Mouse (Mus musculus): ENCODE data around the gene Gadl1. TPM values are rescaled to one million over a fixed set of nuclear protein-coding genes. Genes with fewer than 3 reads are reported as not detected.

The Gadl1 gene
- total and polyA plus RNA-seq, 3 experiments, result 0.27 TPM; not detected in 2

DNA sequence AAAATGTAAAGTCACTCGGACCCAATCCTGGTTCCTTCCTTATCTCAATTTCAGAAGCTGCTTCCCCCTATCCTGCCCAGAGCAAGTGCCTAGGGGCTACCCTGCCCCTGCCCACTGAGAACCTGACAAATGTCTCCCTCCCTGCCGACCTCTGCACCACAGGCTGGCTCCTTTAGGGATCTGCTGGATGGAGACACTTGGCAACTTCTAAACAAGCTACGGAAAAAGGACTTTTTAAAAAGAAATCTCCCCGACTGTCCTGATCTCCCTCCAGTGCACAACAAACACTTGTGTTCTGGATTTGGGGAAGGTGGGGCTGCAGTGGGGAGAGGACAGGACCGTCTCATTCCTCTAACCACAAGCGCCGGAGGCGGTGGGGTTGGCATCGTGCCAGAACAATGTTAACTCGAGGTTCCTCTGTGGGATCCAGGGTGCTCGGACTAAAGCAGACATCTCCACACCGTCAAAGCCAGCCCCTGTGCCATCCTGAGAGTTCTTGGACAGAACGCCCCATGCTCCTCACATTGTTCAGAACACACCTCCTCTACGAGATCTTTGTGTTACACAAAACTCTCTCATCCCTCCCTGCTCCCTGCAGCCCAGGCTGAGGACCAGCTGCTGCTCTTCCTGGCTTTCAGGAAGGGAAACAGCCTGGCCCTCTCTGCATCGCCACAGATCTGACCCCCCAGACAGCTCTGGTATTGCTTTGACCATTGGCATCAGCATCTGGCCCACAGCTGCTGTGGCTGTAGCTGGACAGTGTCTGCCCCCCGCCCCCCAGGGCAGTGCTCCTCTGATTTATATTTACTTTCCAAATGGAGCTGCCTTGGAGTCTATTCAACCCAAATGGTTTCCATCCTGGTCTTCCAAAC, 189.7 kb downstream of the Gadl1 start:
- H3K4me3 ChIP-seq (ENCODE audit: low read depth, low read length), result no peak overlapping the region; the same call in 1 of the 2 replicates
- DNase-seq (ENCODE audit: low spot score) (no peak), ATAC-seq (ENCODE audit: extremely low read depth, insufficient number of reproducible peaks, low FRiP score, poor library complexity, severe bottlenecking) (no peak)
- H3K9me3 ChIP-seq (replicated peaks), result peaks cover 79% of the 10 kb centered on the region
- no peaks in the 10 kb centered on the region for H3K36me3 ChIP-seq (replicated peaks)
- TF ChIP-seq GATA2 (IDR thresholded peaks at IDR 0.05; ENCODE audit: borderline replicate concordance, low read depth, low read length), result no peak
- no peak for TF ChIP-seq POLR2AphosphoS5 (IDR thresholded peaks at IDR 0.05; ENCODE audit: insufficient replicate concordance, low read depth, low read length)
- TF ChIP-seq GATA1 (IDR thresholded peaks at IDR 0.05; ENCODE audit: borderline replicate concordance, low read length), result no peak
- no peak for TF ChIP-seq CTCF (IDR thresholded peaks at IDR 0.05; ENCODE audit: low read depth, low read length)
- TF ChIP-seq TAL1 (conservative IDR thresholded peaks at IDR 0.05; ENCODE audit: low read depth, low read length), result no peak
- no peaks in the 10 kb centered on the region for H3K27me3 ChIP-seq (ENCODE audit: insufficient read depth, low read length)
- no peaks in the 10 kb centered on the region for H3K4me1 ChIP-seq (ENCODE audit: insufficient read depth, low read depth, low read length)

DNA sequence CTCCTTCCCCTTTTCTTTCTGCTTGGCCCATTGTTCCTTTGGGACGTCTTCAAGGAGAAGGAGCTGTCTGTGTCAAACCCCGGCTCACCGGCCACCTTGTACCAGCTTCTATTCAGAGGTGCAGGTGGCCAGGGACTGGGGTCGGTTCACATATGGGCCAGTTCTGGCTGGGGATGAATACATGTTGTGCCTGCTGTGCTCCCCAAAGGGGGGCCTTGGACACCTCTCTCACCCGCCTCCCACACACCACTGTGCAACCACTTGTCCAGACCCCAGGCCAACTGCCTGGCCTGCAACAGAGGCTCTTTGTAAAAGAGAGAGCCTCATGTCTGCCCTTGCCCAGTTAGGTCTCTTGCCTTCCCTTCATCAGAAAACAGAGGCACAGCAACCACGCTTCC, 190.3 kb downstream of the Gadl1 start:
- TF ChIP-seq GATA1 (IDR thresholded peaks at IDR 0.05; ENCODE audit: borderline replicate concordance, low read length) (no peak), CTCF (IDR thresholded peaks at IDR 0.05; ENCODE audit: low read depth, low read length) (no peak), TAL1 (conservative IDR thresholded peaks at IDR 0.05; ENCODE audit: low read depth, low read length) (no peak), POLR2AphosphoS5 (IDR thresholded peaks at IDR 0.05; ENCODE audit: insufficient replicate concordance, low read depth, low read length) (no peak), GATA2 (IDR thresholded peaks at IDR 0.05; ENCODE audit: borderline replicate concordance, low read depth, low read length) (no peak)
- DNase-seq (ENCODE audit: low spot score) (no peak), ATAC-seq (ENCODE audit: extremely low read depth, insufficient number of reproducible peaks, low FRiP score, poor library complexity, severe bottlenecking) (no peak)
- H3K9me3 ChIP-seq (replicated peaks), result peaks cover 78% of the 10 kb centered on the region
- H3K4me1 ChIP-seq (ENCODE audit: insufficient read depth, low read depth, low read length), result no peaks in the 10 kb centered on the region
- H3K27me3 ChIP-seq (ENCODE audit: insufficient read depth, low read length), result no peaks in the 10 kb centered on the region
- H3K36me3 ChIP-seq (replicated peaks), result no peaks in the 10 kb centered on the region
- no peak overlapping the region for H3K4me3 ChIP-seq (ENCODE audit: low read depth, low read length)

DNA sequence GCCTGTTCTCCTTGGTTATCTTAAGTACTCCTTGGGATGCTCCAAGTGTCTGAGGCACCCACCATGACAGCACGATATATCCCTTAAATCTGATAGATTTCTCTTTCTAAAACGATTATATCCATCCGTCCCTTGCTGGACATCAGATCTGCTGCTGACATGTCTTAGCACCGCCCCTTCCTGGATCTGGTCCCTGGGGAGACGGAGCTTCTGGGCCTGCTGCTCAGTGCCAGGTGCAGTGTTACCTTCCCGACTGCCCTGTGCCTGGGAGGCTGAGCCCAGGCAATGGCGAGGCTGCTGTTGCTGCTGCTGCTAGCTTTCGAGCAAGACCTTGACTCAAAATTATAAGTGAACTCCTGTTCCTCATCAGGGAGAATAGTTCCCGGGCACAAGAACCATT, 190.8 kb downstream of the Gadl1 start:
- ATAC-seq (ENCODE audit: extremely low read depth, insufficient number of reproducible peaks, low FRiP score, poor library complexity, severe bottlenecking) (no peak), DNase-seq (ENCODE audit: low spot score) (no peak)
- peaks cover 81% of the 10 kb centered on the region for H3K9me3 ChIP-seq (replicated peaks)
- H3K36me3 ChIP-seq (replicated peaks), result no peaks in the 10 kb centered on the region
- TF ChIP-seq POLR2AphosphoS5 (IDR thresholded peaks at IDR 0.05; ENCODE audit: insufficient replicate concordance, low read depth, low read length) (no peak), CTCF (IDR thresholded peaks at IDR 0.05; ENCODE audit: low read depth, low read length) (no peak), GATA1 (IDR thresholded peaks at IDR 0.05; ENCODE audit: borderline replicate concordance, low read length) (no peak), TAL1 (conservative IDR thresholded peaks at IDR 0.05; ENCODE audit: low read depth, low read length) (no peak)
- H3K4me1 ChIP-seq (ENCODE audit: insufficient read depth, low read depth, low read length), result no peaks in the 10 kb centered on the region
- H3K27me3 ChIP-seq (ENCODE audit: insufficient read depth, low read length), result no peaks in the 10 kb centered on the region
- H3K4me3 ChIP-seq (ENCODE audit: low read depth, low read length), result no peak overlapping the region

DNA sequence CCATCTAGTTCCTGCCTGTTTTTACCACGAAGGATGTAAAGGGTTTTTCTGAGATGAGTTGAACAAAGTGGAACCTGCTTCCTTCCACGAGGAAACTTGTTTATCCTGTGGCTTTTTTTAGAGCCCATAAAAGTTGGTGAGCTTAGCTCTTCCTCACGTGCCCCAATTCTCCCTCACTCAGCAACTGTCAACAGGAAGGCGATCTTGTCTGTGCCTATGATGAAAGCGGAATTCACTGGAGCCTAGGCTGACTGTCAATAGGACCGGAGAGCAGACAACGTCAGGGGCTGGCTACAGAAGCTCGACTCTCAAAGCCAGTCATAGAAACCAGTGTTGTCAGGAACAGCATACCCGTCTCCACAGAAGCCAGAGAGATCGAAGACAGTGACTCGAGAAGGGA, 192.6 kb downstream of the Gadl1 start:
- TF ChIP-seq POLR2AphosphoS5 (IDR thresholded peaks at IDR 0.05; ENCODE audit: insufficient replicate concordance, low read depth, low read length) (no peak), CTCF (IDR thresholded peaks at IDR 0.05; ENCODE audit: low read depth, low read length) (no peak)
- H3K9me3 ChIP-seq (replicated peaks), result peaks cover 75% of the 10 kb centered on the region
- DNase-seq (ENCODE audit: low spot score) (no peak), ATAC-seq (ENCODE audit: extremely low read depth, insufficient number of reproducible peaks, low FRiP score, poor library complexity, severe bottlenecking) (no peak)
- no peak overlapping the region for H3K4me3 ChIP-seq (ENCODE audit: low read depth, low read length)
- no peaks in the 10 kb centered on the region for H3K27me3 ChIP-seq (ENCODE audit: insufficient read depth, low read length)
- no peaks in the 10 kb centered on the region for H3K36me3 ChIP-seq (replicated peaks)
- no peaks in the 10 kb centered on the region for H3K4me1 ChIP-seq (ENCODE audit: insufficient read depth, low read depth, low read length)

DNA sequence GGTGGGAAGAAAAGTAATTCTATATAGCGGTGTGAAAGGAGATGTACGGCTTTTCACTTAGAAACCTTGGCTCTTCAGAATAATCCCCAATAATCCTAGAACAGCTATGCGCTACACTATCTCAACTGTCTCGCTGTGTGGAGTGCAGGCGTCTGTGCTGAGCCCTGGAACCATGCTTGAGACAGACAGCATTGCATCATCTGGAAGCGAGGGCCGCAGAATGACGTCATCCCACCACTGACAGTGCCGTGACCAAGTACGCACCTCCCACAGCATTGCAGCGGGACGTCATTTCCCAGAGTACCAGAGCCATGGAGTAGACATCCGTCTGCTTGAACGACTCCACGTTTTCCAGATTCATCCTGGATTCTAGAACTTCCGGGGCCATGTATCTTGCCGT, 195.5 kb downstream of the Gadl1 start:
- Histone ChIP-seq H3K36me3 (replicated peaks) (no peaks in the 10 kb centered on the region), H3K4me3 (ENCODE audit: low read depth, low read length) (no peak overlapping the region; the same call in 1 of the 2 replicates), H3K9me3 (replicated peaks) (peaks cover 64% of the 10 kb centered on the region), H3K4me1 (ENCODE audit: insufficient read depth, low read depth, low read length) (no peaks in the 10 kb centered on the region), H3K27me3 (ENCODE audit: insufficient read depth, low read length) (no peaks in the 10 kb centered on the region)
- TF ChIP-seq CTCF (IDR thresholded peaks at IDR 0.05; ENCODE audit: low read depth, low read length), result no peak
- TF ChIP-seq GATA2 (IDR thresholded peaks at IDR 0.05; ENCODE audit: borderline replicate concordance, low read depth, low read length), result no peak
- TF ChIP-seq GATA1 (IDR thresholded peaks at IDR 0.05; ENCODE audit: borderline replicate concordance, low read length), result no peak
- TF ChIP-seq POLR2AphosphoS5 (IDR thresholded peaks at IDR 0.05; ENCODE audit: insufficient replicate concordance, low read depth, low read length), result no peak
- TF ChIP-seq TAL1 (conservative IDR thresholded peaks at IDR 0.05; ENCODE audit: low read depth, low read length), result no peak
- DNase-seq (ENCODE audit: low spot score), result no peak
- ATAC-seq (ENCODE audit: extremely low read depth, insufficient number of reproducible peaks, low FRiP score, poor library complexity, severe bottlenecking), result no peak

DNA sequence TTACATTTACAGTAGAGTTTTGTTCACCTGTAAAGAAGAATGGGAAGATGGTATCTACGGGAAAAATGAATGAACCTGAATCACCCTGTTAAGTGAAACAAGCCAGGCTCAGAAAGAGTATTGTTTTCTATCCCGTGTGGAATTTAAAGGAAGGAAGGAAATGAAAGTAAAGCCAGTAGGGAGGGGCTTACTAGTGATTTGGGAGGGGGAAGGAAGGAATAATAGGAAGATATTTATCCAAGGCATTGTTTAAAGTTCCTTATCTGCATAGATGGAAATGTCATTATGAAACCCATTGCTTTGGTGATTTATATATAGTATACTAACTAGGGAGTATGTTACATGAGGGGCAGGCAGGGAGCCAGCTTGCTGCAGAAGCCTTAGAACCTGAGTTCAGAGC, 199.5 kb downstream of the Gadl1 start:
- Histone ChIP-seq H3K9me3 (replicated peaks) (peaks cover 66% of the 10 kb centered on the region), H3K4me3 (ENCODE audit: low read depth, low read length) (no peak overlapping the region), H3K27me3 (ENCODE audit: insufficient read depth, low read length) (no peaks in the 10 kb centered on the region), H3K36me3 (replicated peaks) (no peaks in the 10 kb centered on the region), H3K4me1 (ENCODE audit: insufficient read depth, low read depth, low read length) (no peaks in the 10 kb centered on the region)
- DNase-seq (ENCODE audit: low spot score), result no peak
- no peak for ATAC-seq (ENCODE audit: extremely low read depth, insufficient number of reproducible peaks, low FRiP score, poor library complexity, severe bottlenecking)
- TF ChIP-seq GATA2 (IDR thresholded peaks at IDR 0.05; ENCODE audit: borderline replicate concordance, low read depth, low read length), result no peak
- no peak for TF ChIP-seq GATA1 (IDR thresholded peaks at IDR 0.05; ENCODE audit: borderline replicate concordance, low read length)
- TF ChIP-seq CTCF (IDR thresholded peaks at IDR 0.05; ENCODE audit: low read depth, low read length), result no peak
- TF ChIP-seq POLR2AphosphoS5 (IDR thresholded peaks at IDR 0.05; ENCODE audit: insufficient replicate concordance, low read depth, low read length), result no peak
- TF ChIP-seq TAL1 (conservative IDR thresholded peaks at IDR 0.05; ENCODE audit: low read depth, low read length), result no peak

All from G1E (cell line).